Mouse (Mus musculus) CH12.LX (cell line): Measurements from ENCODE around the gene Avpr2. TPM values are rescaled to one million over a fixed set of nuclear protein-coding genes. Genes with fewer than 3 reads are reported as not detected.

ENCODE experiments used
- DNase-seq: peaks from one replicate; pipeline ENCODE4 v3.0.0-alpha.2; 2013; ENCODE audit errors: extremely low read depth
- H3K27ac ChIP-seq: 2 replicates; pipeline ENCODE4 v1.5.1; 2012; ENCODE audit warnings: low read depth, mild to moderate bottlenecking, control low read depth, moderate library complexity; ENCODE audit not compliant: insufficient read depth
- H3K27me3 ChIP-seq: replicated peaks from 2 replicates; pipeline ENCODE3; 2012; ENCODE audit warnings: inconsistent platforms
- H3K36me3 ChIP-seq, 2 experiments: replicated peaks in 1 of 2; 2 replicates each; pipeline versions ENCODE3 to v1.6.1; 2012; ENCODE audit warnings: inconsistent platforms in 1 of 2, low read length in 1 of 2, mild to moderate bottlenecking in 1 of 2, mixed read lengths in 1 of 2, moderate library complexity in 1 of 2; ENCODE audit not compliant: control insufficient read depth in 1 of 2, insufficient read depth in 1 of 2
- H3K4me1 ChIP-seq, 2 experiments: 2 replicates each; pipeline ENCODE4 v1.6.1; 2012; ENCODE audit warnings: inconsistent platforms in 1 of 2, moderate library complexity in 1 of 2; ENCODE audit not compliant: insufficient read depth in 2 of 2, control insufficient read depth in 1 of 2
- H3K4me2 ChIP-seq: 2 replicates; pipeline ENCODE4 v1.6.1; 2012; ENCODE audit warnings: low read depth, mild to moderate bottlenecking, control low read depth; ENCODE audit not compliant: poor library complexity, insufficient read depth, severe bottlenecking
- H3K4me3 ChIP-seq, 3 experiments: fragments of 150-350 bp in 1 of 3; sonication (generic) in 1 of 3; replicated peaks in 1 of 3; 2 replicates each; pipeline versions ENCODE3 to v1.5.1; 2011 to 2012; ENCODE audit warnings: low read depth in 2 of 3, low read length in 2 of 3, mild to moderate bottlenecking in 2 of 3, moderate library complexity in 2 of 3, control low read depth in 1 of 3, improper control_type of control experiment in 1 of 3, inconsistent platforms in 1 of 3, mixed read lengths in 1 of 3; ENCODE audit not compliant: poor library complexity in 1 of 3
- H3K79me2 ChIP-seq: replicated peaks from 2 replicates; pipeline ENCODE4 v1.6.1; 2012; ENCODE audit warnings: mild to moderate bottlenecking, moderate library complexity; ENCODE audit not compliant: control insufficient read depth, poor library complexity, insufficient read depth, severe bottlenecking; ENCODE audit errors: extremely low read depth
- H3K9ac ChIP-seq: 2 replicates; pipeline ENCODE4 v1.6.1; 2012; ENCODE audit warnings: low read depth, mild to moderate bottlenecking, control low read depth, moderate library complexity; ENCODE audit not compliant: insufficient read depth
- H3K9me3 ChIP-seq: replicated peaks from 2 replicates; pipeline ENCODE3; 2012; ENCODE audit warnings: low read length, inconsistent platforms, mixed read lengths
- BHLHE40 ChIP-seq: IDR thresholded peaks from 2 replicates; pipeline ENCODE4 v1.6.1; 2011; ENCODE audit warnings: mild to moderate bottlenecking, low read depth, low read length, improper control_type of control experiment
- E2F4 ChIP-seq: IDR thresholded peaks from 2 replicates; pipeline ENCODE4 v1.6.1; 2011; ENCODE audit warnings: low read depth, low read length, improper control_type of control experiment; ENCODE audit not compliant: insufficient replicate concordance
- ETS1 ChIP-seq: conservative IDR thresholded peaks from 2 replicates; pipeline ENCODE4 v1.6.1; 2012; ENCODE audit warnings: low read depth, mild to moderate bottlenecking, inconsistent platforms, low read length, improper control_type of control experiment, moderate library complexity
- JUN ChIP-seq: IDR thresholded peaks from 2 replicates; pipeline ENCODE4 v1.6.1; 2011; ENCODE audit warnings: low read depth, mild to moderate bottlenecking, low read length, improper control_type of control experiment, moderate library complexity; ENCODE audit not compliant: insufficient read depth
- JUND ChIP-seq: conservative IDR thresholded peaks from 2 replicates; pipeline ENCODE4 v1.6.1; 2011; ENCODE audit warnings: low read depth, low read length, improper control_type of control experiment
- KAT2A ChIP-seq: IDR thresholded peaks from 2 replicates; pipeline ENCODE4 v1.6.1; 2012; ENCODE audit warnings: low read length, improper control_type of control experiment, inconsistent platforms; ENCODE audit not compliant: insufficient replicate concordance
- MAFK ChIP-seq: IDR thresholded peaks from 2 replicates; pipeline ENCODE4 v1.6.1; 2011; ENCODE audit warnings: low read length, improper control_type of control experiment; ENCODE audit not compliant: insufficient replicate concordance
- MAX ChIP-seq: IDR thresholded peaks from 2 replicates; pipeline ENCODE4 v1.6.1; 2011; ENCODE audit warnings: low read length, improper control_type of control experiment
- NELFE ChIP-seq: IDR thresholded peaks from 2 replicates; pipeline ENCODE4 v1.6.1; 2011; ENCODE audit warnings: low read depth, low read length, improper control_type of control experiment
- NRF1 ChIP-seq: IDR thresholded peaks from 2 replicates; pipeline ENCODE4 v1.6.1; 2014; ENCODE audit warnings: low read depth, mild to moderate bottlenecking, inconsistent platforms, low read length, improper control_type of control experiment, moderate library complexity
- POLR2AphosphoS2 ChIP-seq: IDR thresholded peaks from 2 replicates; pipeline ENCODE4 v1.6.1; 2011; ENCODE audit warnings: low read depth, low read length, improper control_type of control experiment
- RAD21 ChIP-seq: IDR thresholded peaks from 2 replicates; pipeline ENCODE4 v1.6.1; 2011; ENCODE audit warnings: low read depth, mild to moderate bottlenecking, low read length, improper control_type of control experiment, moderate library complexity
- TCF12 ChIP-seq: IDR thresholded peaks from 2 replicates; pipeline ENCODE4 v1.6.1; 2014; ENCODE audit warnings: low read depth, mild to moderate bottlenecking, inconsistent platforms, low read length, improper control_type of control experiment
- UBTF ChIP-seq: IDR thresholded peaks from 2 replicates; pipeline ENCODE4 v1.6.1; 2012; ENCODE audit warnings: low read depth, mild to moderate bottlenecking, inconsistent platforms, low read length, improper control_type of control experiment, moderate library complexity
- ZC3H11A ChIP-seq: IDR thresholded peaks from 2 replicates; pipeline ENCODE4 v1.6.1; 2012; ENCODE audit warnings: low read depth, mild to moderate bottlenecking, inconsistent platforms, low read length, improper control_type of control experiment
- ZKSCAN1 ChIP-seq: IDR thresholded peaks from 2 replicates; pipeline ENCODE4 v1.6.1; 2012; ENCODE audit warnings: low read depth, inconsistent platforms, low read length, improper control_type of control experiment, borderline replicate concordance
- ZNF384 ChIP-seq: IDR thresholded peaks from 2 replicates; pipeline ENCODE4 v1.6.1; 2012; ENCODE audit warnings: low read depth, low read length, improper control_type of control experiment, inconsistent platforms
- dilution Hi-C: fragments of 300-500 bp; cut with MboI; formaldehyde crosslinking; loops from 2 replicates; pipeline ENCODE4 v1.14.3; 2020; ENCODE audit warnings: low sequenced_read_pairs; ENCODE audit not compliant: extremely low pct_unique_long_range_greater_than_20kb, extremely low pct_ligation_motif_present
- in situ Hi-C: fragments of 300-500 bp; cut with MboI; formaldehyde crosslinking; loops from 3 replicates; pipeline ENCODE4 v1.14.3; 2019; ENCODE audit warnings: low sequenced_read_pairs, low pct_ligation_motif_present, low pct_unique_long_range_greater_than_20kb, mixed read lengths
- polyA plus RNA-seq: library from polyadenylated mRNA; unstranded; fragments of >175 nt; gene quantifications from 2 replicates; pipeline ENCODE4 v1.2.1, GENCODE M21; 2012; ENCODE audit warnings: low read depth; ENCODE audit not compliant: insufficient read length
- total RNA-seq, 2 experiments: library from RNA; depleted of rRNA; stranded (reverse); fragments of 300-350 nt in 1 of 2; fragments of >200 nt in 1 of 2; gene quantifications; 2 replicates each; pipeline ENCODE4 v1.2.3; 2012 to 2014

Avpr2 gene
- 0.34 and 0.46 TPM in 2 replicates for total RNA-seq (2012; rRNA removed)
- total RNA-seq (2014; rRNA removed) = not detected in 2 replicates
- polyA plus RNA-seq = 0.20 and 0.64 TPM in 2 replicates

- in situ Hi-C loops = no loop called here
Measured at GRCm38 (mm10) chrX:73891551-73892152, at the start of gene Avpr2. Avpr2 (plus strand) TSS chrX:73892102.

DNA sequence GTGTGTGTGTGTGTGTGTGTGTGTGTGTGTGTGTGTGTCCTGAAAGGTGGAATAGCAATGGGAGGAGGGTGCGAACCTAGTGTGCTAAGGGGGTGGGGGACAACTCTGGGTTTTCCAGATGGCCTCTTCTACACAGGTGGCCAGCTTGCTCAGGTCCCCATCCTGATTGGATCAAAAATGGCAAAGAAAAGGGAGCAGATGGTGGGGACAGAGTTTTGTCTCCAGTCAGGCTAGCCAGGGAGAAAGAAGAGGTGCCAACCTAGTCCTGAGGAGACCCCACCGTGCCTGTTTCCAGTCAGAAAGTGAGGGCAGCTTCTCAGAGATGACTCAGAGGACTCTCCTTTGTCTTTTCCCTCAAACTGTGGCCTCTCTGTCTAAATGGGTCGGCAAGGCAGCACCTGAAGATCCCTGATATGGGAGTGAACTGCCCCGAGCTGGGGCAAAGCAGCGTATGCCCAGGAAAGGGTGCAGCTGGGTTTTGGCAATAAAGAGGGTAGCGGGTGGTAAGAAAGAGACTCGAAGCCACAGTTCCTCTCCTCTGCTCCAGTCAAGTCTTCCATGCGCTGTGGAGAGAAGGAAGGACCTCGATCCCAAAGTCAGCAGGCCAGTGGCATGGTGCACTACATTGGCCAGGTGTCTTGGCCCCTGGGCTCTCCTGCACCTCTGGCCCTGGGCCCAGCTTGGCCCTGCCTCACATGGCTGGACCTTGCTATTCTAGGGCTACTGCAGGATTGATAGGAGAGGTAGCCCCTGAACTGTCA, 37.4 kb upstream of the Avpr2 start:
- Histone ChIP-seq H3K27ac (no peak overlapping the region), H3K79me2 (no peaks in the 10 kb centered on the region), H3K36me3 (no peaks in the 10 kb centered on the region), H3K4me2 (no peak overlapping the region)
- TF ChIP-seq ETS1 = no peak
- TF ChIP-seq KAT2A = no peak
- no peak for TF ChIP-seq TCF12
- TF ChIP-seq BHLHE40 = no peak
- no peak for TF ChIP-seq NELFE
- TF ChIP-seq JUN = no peak
- TF ChIP-seq RAD21 = no peak
- TF ChIP-seq E2F4 = no peak
- TF ChIP-seq ZKSCAN1 = no peak
- TF ChIP-seq, all 38 proteins: peak for 0
- H3K27me3 ChIP-seq = no peaks in the 10 kb centered on the region
- H3K4me1 ChIP-seq = no peaks in the 10 kb centered on the region
- in situ Hi-C loops = no loop called here
- no peak overlapping the region for H3K9ac ChIP-seq
- no peak for DNase-seq
- H3K9me3 ChIP-seq = no peaks in the 10 kb centered on the region
- H3K4me3 ChIP-seq = no peak overlapping the region
- dilution Hi-C loops = no loop called here

More at GRCm38 (mm10) chrX:73891551-73892152, at the start of gene Avpr2:
- H3K27me3 ChIP-seq = no peaks in the 10 kb centered on the region
- peaks cover 19 to 46% of the 10 kb centered on the region in 2 experiments for H3K36me3 ChIP-seq
- H3K79me2 ChIP-seq = no peaks in the 10 kb centered on the region
- H3K27ac ChIP-seq = no peak within 1 kb of the TSS
- TF ChIP-seq UBTF = no peak
- TF ChIP-seq ZNF384 = no peak
- no peak for TF ChIP-seq ETS1
- no peak for TF ChIP-seq MAFK
- TF ChIP-seq JUND = no peak
- no peak for TF ChIP-seq MAX
- no peak for TF ChIP-seq NRF1
- TF ChIP-seq ZC3H11A = no peak
- TF ChIP-seq BHLHE40 = no peak
- no peak for TF ChIP-seq POLR2AphosphoS2
- H3K9ac ChIP-seq = no peak within 1 kb of the TSS
- H3K4me1 ChIP-seq = no peaks in the 10 kb centered on the region; a peak in 1 of 4 replicates
- dilution Hi-C loops = no loop called here
- DNase-seq = no peak
- H3K9me3 ChIP-seq = no peaks in the 10 kb centered on the region
- no peak within 1 kb of the TSS for H3K4me3 ChIP-seq
- no peak within 1 kb of the TSS for H3K4me2 ChIP-seq
